8 mouse cellular contexts compared by ENCODE assay signal in the genomic region with DNA sequence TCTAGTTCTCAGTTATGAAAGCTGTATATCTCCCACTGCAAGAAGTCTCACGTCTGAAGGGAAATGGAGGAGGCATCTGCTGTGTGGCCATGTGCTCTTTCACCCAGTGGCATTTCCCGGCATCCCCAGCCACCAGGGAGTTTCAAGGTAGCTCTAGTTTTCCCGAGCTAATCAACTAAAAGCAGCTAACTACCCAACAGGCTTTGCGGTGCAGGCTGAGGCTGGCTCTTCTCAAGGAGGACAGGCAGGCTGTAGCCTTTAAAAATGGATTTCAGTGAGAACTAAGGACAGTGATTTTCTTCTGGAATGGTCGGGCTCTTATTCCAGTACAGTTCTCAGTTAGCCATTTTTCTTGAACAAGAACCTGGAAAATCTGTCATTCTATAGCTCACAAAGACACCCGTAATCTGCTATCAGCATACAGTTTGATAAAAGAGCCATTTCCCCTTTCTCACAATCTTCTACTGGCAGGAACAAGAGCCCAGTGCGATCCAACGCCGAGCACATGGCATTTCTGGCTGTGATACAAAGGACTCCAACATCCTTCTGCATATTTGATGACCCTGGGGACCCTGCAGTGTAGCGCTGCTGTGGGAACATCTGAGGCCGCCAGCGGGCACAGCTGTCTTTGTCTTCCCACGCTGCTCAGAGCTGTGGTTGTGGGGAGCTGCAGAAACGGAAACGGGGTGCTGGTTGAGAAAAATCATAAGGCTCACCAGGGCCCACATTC.
DNase-seq lines count a peak whose midpoint lies in the region; ATAC-seq and TF ChIP-seq lines count a peak whose summit lies in the region.

No protein-coding gene starts in this region.

- DNase-seq in MEL (ENCODE audit: low read depth, low spot score): peak; percentile 94
- DNase-seq in embryo, embryonic 11.5 days (ENCODE audit: low read depth, low spot score): peak; percentile 39
- peak; percentile 47 to 67 for DNase-seq in heart, adult 18-20 months
- DNase-seq in limb, embryonic 10.5 days (ENCODE audit: low spot score): no peak
- DNase-seq in midbrain, embryonic 14.5 days: peak; percentile 90
- peak; percentile 48 for DNase-seq in testis, postnatal 10 days (ENCODE audit: low spot score)
- DNase-seq in cerebellum, adult 9-11 months: no peak

- no peak overlapping the region for H3K4me3 ChIP-seq in MEL (ENCODE audit: control insufficient read depth in 1 of 2, insufficient read depth in 1 of 2, low read depth in 2 of 2, low read length in 2 of 2)
- H3K4me3 ChIP-seq in intestine, postnatal 0 days (ENCODE audit: low read depth, low read length): no peak overlapping the region
- no peak overlapping the region; the same call in 1 of the 2 replicates for H3K4me3 ChIP-seq in limb, embryonic 10.5 days
- H3K4me3 ChIP-seq in midbrain, embryonic 14.5 days (replicated peaks; ENCODE audit: low read depth, low read length): no peak overlapping the region

- WGBS in intestine, postnatal 0 days: 50% methylated on average over 15 of the region's 15 CpGs
- 53% methylated on average over 15 of the region's 15 CpGs for WGBS in limb, embryonic 10.5 days
- 11% methylated on average over 15 of the region's 15 CpGs for WGBS in midbrain, embryonic 14.5 days

- TF ChIP-seq CTCF in MEL (IDR thresholded peaks at IDR 0.05 in 2 of 3, conservative IDR thresholded peaks at IDR 0.05 in 1 of 3; ENCODE audit: control insufficient read depth in 1 of 3, insufficient read depth in 1 of 3, low read depth in 2 of 3, low read length in 3 of 3, poor library complexity in 1 of 3, severe bottlenecking in 1 of 3): no peak
- TF ChIP-seq CTCF in intestine, postnatal 0 days (IDR thresholded peaks at IDR 0.05; ENCODE audit: low read depth): no peak

- peaks cover 0 to 35% of the 10 kb centered on the region in 2 experiments; a peak in 2 of 4 replicates for H3K36me3 ChIP-seq in MEL (ENCODE audit: control insufficient read depth in 1 of 2, insufficient read depth in 2 of 2, low read length in 2 of 2)
- H3K36me3 ChIP-seq in intestine, postnatal 0 days (ENCODE audit: control insufficient read depth, insufficient read depth): no peaks in the 10 kb centered on the region
- no peaks in the 10 kb centered on the region for H3K36me3 ChIP-seq in limb, embryonic 10.5 days
- H3K36me3 ChIP-seq in midbrain, embryonic 14.5 days (ENCODE audit: control insufficient read depth, insufficient read depth, low read length): no peaks in the 10 kb centered on the region

- H3K4me2 ChIP-seq in intestine, postnatal 0 days (replicated peaks; ENCODE audit: low read depth): 0 out of 2 replicates have a peak overlapping the region, but pooled peaks have one; percentile 9
- H3K4me2 ChIP-seq in midbrain, embryonic 14.5 days (ENCODE audit: low read length): peak overlapping the region; percentile 23

- TF ChIP-seq RAD21 in MEL (IDR thresholded peaks at IDR 0.05; ENCODE audit: low read depth, low read length): no peak

- H3K9ac ChIP-seq in MEL (ENCODE audit: control insufficient read depth, low read depth, low read length, poor library complexity, severe bottlenecking): peak overlapping the region; percentile 48
- H3K9ac ChIP-seq in intestine, postnatal 0 days (ENCODE audit: low read depth, low read length): no peak overlapping the region
- H3K9ac ChIP-seq in midbrain, embryonic 14.5 days (replicated peaks; ENCODE audit: low read length): peak overlapping the region; percentile 25; the same call in 1 of the 2 replicates

- no peak for ATAC-seq in intestine, postnatal 0 days
- peak; percentile 88 for ATAC-seq in midbrain, embryonic 14.5 days (ENCODE audit: low FRiP score, low TSS enrichment)

- H3K27ac ChIP-seq in MEL (ENCODE audit: control insufficient read depth, low read depth, low read length): peak overlapping the region; percentile 94
- no peak overlapping the region for H3K27ac ChIP-seq in intestine, postnatal 0 days (ENCODE audit: low read depth, low read length)
- H3K27ac ChIP-seq in limb, embryonic 10.5 days: peak overlapping the region; percentile 79
- peak overlapping the region; percentile 88 for H3K27ac ChIP-seq in midbrain, embryonic 14.5 days (replicated peaks; ENCODE audit: low read depth, low read length)

- H3K9me3 ChIP-seq in MEL (replicated peaks; ENCODE audit: insufficient read depth, low read length): no peaks in the 10 kb centered on the region
- H3K9me3 ChIP-seq in intestine, postnatal 0 days (ENCODE audit: control insufficient read depth): no peaks in the 10 kb centered on the region
- H3K9me3 ChIP-seq in limb, embryonic 10.5 days (replicated peaks): no peaks in the 10 kb centered on the region
- H3K9me3 ChIP-seq in midbrain, embryonic 14.5 days (ENCODE audit: control insufficient read depth, low read length): no peaks in the 10 kb centered on the region

- peak; percentile 99 for TF ChIP-seq EP300 in MEL (IDR thresholded peaks at IDR 0.05; ENCODE audit: low read depth in 1 of 2, low read length in 2 of 2)

- peaks cover 7 to 40% of the 10 kb centered on the region in 2 experiments for H3K4me1 ChIP-seq in MEL (ENCODE audit: control insufficient read depth in 1 of 2, insufficient read depth in 2 of 2, low read length in 2 of 2)
- H3K4me1 ChIP-seq in intestine, postnatal 0 days (replicated peaks; ENCODE audit: control insufficient read depth, insufficient read depth, low read length): no peaks in the 10 kb centered on the region
- peaks cover 34% of the 10 kb centered on the region for H3K4me1 ChIP-seq in limb, embryonic 10.5 days
- H3K4me1 ChIP-seq in midbrain, embryonic 14.5 days (ENCODE audit: control insufficient read depth, insufficient read depth, low read length): peaks cover 10% of the 10 kb centered on the region

- no peaks in the 10 kb centered on the region for H3K79me2 ChIP-seq in MEL (ENCODE audit: control insufficient read depth, insufficient read depth, low read length, poor library complexity)

- no peak; a peak in 1 of 4 replicates for TF ChIP-seq POLR2A in MEL (IDR thresholded peaks at IDR 0.05; ENCODE audit: control insufficient read depth in 1 of 2, insufficient read depth in 1 of 2, low read depth in 1 of 2, low read length in 2 of 2, poor library complexity in 1 of 2)

- H3K27me3 ChIP-seq in MEL (ENCODE audit: control insufficient read depth in 1 of 2, insufficient read depth in 2 of 2, low read length in 2 of 2): no peaks in the 10 kb centered on the region
- no peaks in the 10 kb centered on the region for H3K27me3 ChIP-seq in intestine, postnatal 0 days (replicated peaks; ENCODE audit: control insufficient read depth, insufficient read depth, low read length)
- no peaks in the 10 kb centered on the region for H3K27me3 ChIP-seq in limb, embryonic 10.5 days (ENCODE audit: low read depth, poor library complexity, severe bottlenecking)
- H3K27me3 ChIP-seq in midbrain, embryonic 14.5 days (ENCODE audit: control insufficient read depth, insufficient read depth, low read length): no peaks in the 10 kb centered on the region

TF ChIP-seq in MEL, 35 proteins besides CTCF, POLR2A, EP300 and RAD21 (continues in another document):
- TF ChIP-seq HCFC1 (IDR thresholded peaks at IDR 0.05; ENCODE audit: low read depth, low read length): peak; percentile 48
- peak; percentile 39; the same call in 1 of the 2 replicates for TF ChIP-seq TBP (IDR thresholded peaks at IDR 0.05; ENCODE audit: low read depth, low read length)
- TF ChIP-seq UBTF (IDR thresholded peaks at IDR 0.05; ENCODE audit: borderline replicate concordance, insufficient read depth, low read depth, low read length): no peak
- TF ChIP-seq SIN3A (IDR thresholded peaks at IDR 0.05; ENCODE audit: low read length): peak; percentile 97
- no peak for TF ChIP-seq ELF1 (IDR thresholded peaks at IDR 0.05; ENCODE audit: low read depth, low read length)
- peak; percentile 96 for TF ChIP-seq TAL1 (IDR thresholded peaks at IDR 0.05; ENCODE audit: low read length)
- TF ChIP-seq MEF2A (IDR thresholded peaks at IDR 0.05; ENCODE audit: extremely low read depth, insufficient replicate concordance, low read depth, low read length, poor library complexity, severe bottlenecking): no peak
- TF ChIP-seq NELFE (IDR thresholded peaks at IDR 0.05; ENCODE audit: low read depth, low read length): 0 out of 2 replicates have a peak, but pooled peaks have one; percentile 4
- TF ChIP-seq CHD1 (IDR thresholded peaks at IDR 0.05; ENCODE audit: low read depth, low read length): no peak
- no peak for TF ChIP-seq USF2 (IDR thresholded peaks at IDR 0.05; ENCODE audit: borderline replicate concordance in 1 of 2, insufficient read depth in 1 of 2, low read depth in 1 of 2, low read length in 2 of 2)
- no peak for TF ChIP-seq POLR2AphosphoS5 (IDR thresholded peaks at IDR 0.05; ENCODE audit: borderline replicate concordance, low read depth, low read length)
- 0 out of 2 replicates have a peak, but pooled peaks have one; percentile 7 for TF ChIP-seq ZMIZ1 (IDR thresholded peaks at IDR 0.05; ENCODE audit: low read depth, low read length)
- peak; percentile 45; the same call in 1 of the 2 replicates for TF ChIP-seq KAT2A (conservative IDR thresholded peaks at IDR 0.05; ENCODE audit: low read depth, low read length)
- TF ChIP-seq ZC3H11A (IDR thresholded peaks at IDR 0.05; ENCODE audit: low read depth, low read length): 0 out of 2 replicates have a peak, but pooled peaks have one; percentile 9
- peak; percentile 85 for TF ChIP-seq MYB (IDR thresholded peaks at IDR 0.05; ENCODE audit: low read depth, low read length)
- TF ChIP-seq MAFK (IDR thresholded peaks at IDR 0.05; ENCODE audit: borderline replicate concordance, low read depth, low read length): peak; percentile 50; the same call in 1 of the 2 replicates
- TF ChIP-seq SMC3 (IDR thresholded peaks at IDR 0.05; ENCODE audit: low read depth, low read length): peak; percentile 7; the same call in 1 of the 2 replicates
- no peak for TF ChIP-seq NRF1 (IDR thresholded peaks at IDR 0.05; ENCODE audit: insufficient read depth, low read depth, low read length, poor library complexity, severe bottlenecking)
- TF ChIP-seq CHD2 (IDR thresholded peaks at IDR 0.05; ENCODE audit: low read length): peak; percentile 19; the same call in 1 of the 2 replicates
- peak; percentile 72; the same call in 1 of the 2 replicates for TF ChIP-seq JUND (IDR thresholded peaks at IDR 0.05; ENCODE audit: low read depth, low read length)
- TF ChIP-seq ETS1 (IDR thresholded peaks at IDR 0.05; ENCODE audit: low read depth, low read length): peak; percentile 98
- TF ChIP-seq GABPA (IDR thresholded peaks at IDR 0.05; ENCODE audit: low read depth, low read length): no peak
- peak; percentile 39; the same call in 1 of the 2 replicates for TF ChIP-seq MAZ (IDR thresholded peaks at IDR 0.05; ENCODE audit: low read depth, low read length)
- TF ChIP-seq GATA1 (IDR thresholded peaks at IDR 0.05; ENCODE audit: low read depth, low read length): peak; percentile 100
- peak; percentile 96 for TF ChIP-seq RCOR1 (IDR thresholded peaks at IDR 0.05; ENCODE audit: low read depth, low read length)
- TF ChIP-seq MXI1 (IDR thresholded peaks at IDR 0.05; ENCODE audit: low read depth, low read length): peak; percentile 85

Comparison
In these comparisons a context has a peak if more than half of its experiments do, and no peak if none do; other contexts are left out.
1. DNase-seq: peak in MEL (single experiment), embryo, embryonic 11.5 days (single experiment), heart, adult 18-20 months (2 of 2), midbrain, embryonic 14.5 days (single experiment) and testis, postnatal 10 days (single experiment); none in limb, embryonic 10.5 days (single experiment) and cerebellum, adult 9-11 months (single experiment).